Mouse (Mus musculus) limb, embryonic 13.5 days (tissue): ENCODE measurements around the gene Ap1g2. TPM values are rescaled to one million over a fixed set of nuclear protein-coding genes. Genes with fewer than 3 reads are reported as not detected.
A peak's percentile ranks its signal among the peaks of the same experiment; 100 is the strongest.

ENCODE experiments used
- ATAC-seq: fragments of 200-750 bp; cut with Nextera tagmentation; 2 replicates; pipeline ENCODE4 v1.8.0; 2017; ENCODE audit warnings: low read depth, moderate number of reproducible peaks, moderate TSS enrichment; ENCODE audit not compliant: low FRiP score
- H3K27ac ChIP-seq: fragments of 300-500 bp; sonication (generic); 2 replicates; pipeline ENCODE4 v1.5.1; 2015; ENCODE audit warnings: inconsistent platforms, mild to moderate bottlenecking, moderate library complexity
- H3K27me3 ChIP-seq: fragments of 300-500 bp; sonication (generic); 2 replicates; pipeline ENCODE4 v1.6.1; 2015; ENCODE audit warnings: mild to moderate bottlenecking, inconsistent platforms
- H3K36me3 ChIP-seq: fragments of 300-500 bp; sonication (generic); 2 replicates; pipeline ENCODE4 v1.6.1; 2015; ENCODE audit warnings: inconsistent platforms, mild to moderate bottlenecking, moderate library complexity
- H3K4me1 ChIP-seq: fragments of 300-500 bp; sonication (generic); 2 replicates; pipeline ENCODE4 v1.6.1; 2015; ENCODE audit warnings: inconsistent platforms
- H3K4me2 ChIP-seq: fragments of 300-500 bp; sonication (generic); replicated peaks from 2 replicates; pipeline ENCODE4 v1.6.1; 2015; ENCODE audit warnings: inconsistent platforms, mild to moderate bottlenecking, moderate library complexity
- H3K4me3 ChIP-seq: fragments of 300-500 bp; sonication (generic); 2 replicates; pipeline ENCODE4 v1.5.1; 2015; ENCODE audit warnings: moderate library complexity, mild to moderate bottlenecking, inconsistent platforms
- H3K9ac ChIP-seq: fragments of 300-500 bp; sonication (generic); 2 replicates; pipeline ENCODE4 v1.6.1; 2015; ENCODE audit warnings: mild to moderate bottlenecking, inconsistent platforms
- H3K9me3 ChIP-seq: fragments of 300-500 bp; sonication (generic); 2 replicates; pipeline ENCODE4 v1.6.1; 2016; ENCODE audit warnings: inconsistent platforms
- WGBS: fragments of 180-500 bp; shearing (Covaris S2); methylation state at CpG from one replicate; pipeline ENCODE4 v1.1.7; 2015; 5-methylcytosine and 5-hydroxymethylcytosine counted together
- polyA plus RNA-seq: library from polyadenylated mRNA; unstranded; fragments of >200 nt; fragmentation: Nextera tagmentation; extraction: Ambion mirVana; gene quantifications from 2 replicates; pipeline ENCODE4 v1.2.1, GENCODE M21; 2015

Gene Ap1g2
- polyA plus RNA-seq, 1 experiment from 2014 or later, result 13.7 TPM

- Histone ChIP-seq H3K36me3 (no peaks in the 10 kb centered on the region), H3K4me2 (peak overlapping the region; percentile 48), H3K27me3 (peaks cover 10% of the 10 kb centered on the region), H3K9ac (0 out of 2 replicates have a peak overlapping the region, but pooled peaks have one; percentile 31), H3K9me3 (no peaks in the 10 kb centered on the region), H3K4me1 (peaks cover 13% of the 10 kb centered on the region), H3K4me3 (0 out of 2 replicates have a peak overlapping the region, but pooled peaks have one; percentile 2), H3K27ac (0 out of 2 replicates have a peak overlapping the region, but pooled peaks have one; percentile 16)
- WGBS, result 25% methylated on average over 8 of the region's 8 CpGs
- no peak; the same call in 1 of the 2 replicates for ATAC-seq
Observed at GRCm38 (mm10) chr14:55122359-55122758, 16.0 kb upstream of the Ap1g2 start.

GRCm38 (mm10) chr14:55121947-55122346, 15.6 kb upstream of the Ap1g2 start:
- 0 out of 2 replicates have a peak overlapping the region, but pooled peaks have one; percentile 31 for H3K9ac ChIP-seq
- ATAC-seq, result peak; percentile 80
- H3K4me1 ChIP-seq, result peaks cover 15% of the 10 kb centered on the region
- 0 out of 2 replicates have a peak overlapping the region, but pooled peaks have one; percentile 16 for H3K27ac ChIP-seq
- H3K9me3 ChIP-seq, result no peaks in the 10 kb centered on the region
- H3K36me3 ChIP-seq, result no peaks in the 10 kb centered on the region
- H3K4me3 ChIP-seq, result 0 out of 2 replicates have a peak overlapping the region, but pooled peaks have one; percentile 2
- peak overlapping the region; percentile 48 for H3K4me2 ChIP-seq
- peaks cover 14% of the 10 kb centered on the region for H3K27me3 ChIP-seq
- 5% methylated on average over 5 of the region's 5 CpGs for WGBS

DNA sequence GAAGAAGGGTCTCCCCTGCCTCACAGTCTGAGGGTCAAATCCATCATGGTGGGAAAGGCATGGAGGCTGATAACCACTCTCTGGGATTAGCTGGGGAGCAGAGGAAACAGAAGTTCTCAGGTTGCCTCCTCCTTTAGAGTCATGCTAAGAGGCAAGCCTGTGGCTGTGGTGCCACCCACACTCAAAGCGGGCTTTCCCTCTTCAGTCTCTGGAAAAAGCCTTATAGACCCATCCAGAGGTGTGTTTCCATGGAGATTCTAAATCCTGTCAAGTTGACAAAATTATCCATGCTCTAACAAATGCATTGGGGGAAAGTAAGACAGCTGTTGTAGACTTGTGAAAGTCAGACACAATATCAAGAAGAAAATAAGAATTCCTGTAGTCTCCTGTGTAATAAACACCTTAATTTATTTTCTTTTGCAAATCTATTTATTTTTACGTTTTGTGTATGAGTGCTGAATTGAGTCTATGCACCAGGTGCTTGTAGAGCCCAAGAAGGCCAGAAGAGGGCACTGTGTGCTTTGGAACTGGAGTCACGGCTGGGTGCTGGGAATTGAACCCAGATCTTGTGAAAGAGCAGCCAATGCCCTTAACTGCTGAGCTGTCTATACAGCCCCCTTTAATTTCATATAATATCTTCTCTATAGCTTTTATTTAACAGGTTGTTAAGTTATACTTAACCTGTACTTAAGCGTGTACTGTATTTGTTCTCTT, 13.2 kb upstream of the Ap1g2 start:
- no peak overlapping the region for H3K27ac ChIP-seq
- no peak overlapping the region for H3K4me3 ChIP-seq
- H3K4me2 ChIP-seq, result no peak overlapping the region
- no peaks in the 10 kb centered on the region for H3K9me3 ChIP-seq
- peaks cover 38% of the 10 kb centered on the region for H3K27me3 ChIP-seq
- H3K36me3 ChIP-seq, result no peaks in the 10 kb centered on the region
- WGBS, result 75% methylated on average over 4 of the region's 4 CpGs
- no peak overlapping the region for H3K9ac ChIP-seq
- peaks cover 35% of the 10 kb centered on the region for H3K4me1 ChIP-seq
- no peak for ATAC-seq

- no peaks in the 10 kb centered on the region for H3K9me3 ChIP-seq
Observed at GRCm38 (mm10) chr14:55118852-55119251, 12.5 kb upstream of the Ap1g2 start.

GRCm38 (mm10) chr14:55116425-55117200, 10.2 kb upstream of the Ap1g2 start, which contains the start of gene Jph4:
Gene Jph4 (minus strand): TSS chr14:55116935.
- WGBS, result 3% methylated on average over 21 of the region's 21 CpGs
- no peak for ATAC-seq
- Histone ChIP-seq H3K4me3 (peak within 1 kb of the TSS; percentile 68), H3K36me3 (no peaks in the 10 kb centered on the region), H3K4me1 (peaks cover 32% of the 10 kb centered on the region), H3K27me3 (peaks cover 66% of the 10 kb centered on the region), H3K27ac (no peak within 1 kb of the TSS), H3K9me3 (no peaks in the 10 kb centered on the region), H3K9ac (peak within 1 kb of the TSS; percentile 45), H3K4me2 (peak within 1 kb of the TSS; percentile 100)

More at GRCm38 (mm10) chr14:55118852-55119251, 12.5 kb upstream of the Ap1g2 start:
- 79% methylated on average over 4 of the region's 4 CpGs for WGBS
- H3K27me3 ChIP-seq, result peaks cover 45% of the 10 kb centered on the region
- peaks cover 42% of the 10 kb centered on the region for H3K4me1 ChIP-seq
- no peaks in the 10 kb centered on the region for H3K36me3 ChIP-seq
- H3K4me3 ChIP-seq, result no peak overlapping the region
- H3K27ac ChIP-seq, result no peak overlapping the region
- H3K9ac ChIP-seq, result no peak overlapping the region
- H3K4me2 ChIP-seq, result no peak overlapping the region
- no peak for ATAC-seq

GRCm38 (mm10) chr14:55115846-55116245, 9.5 kb upstream of the Ap1g2 start:
- peaks cover 32% of the 10 kb centered on the region for H3K4me1 ChIP-seq
- H3K27ac ChIP-seq, result no peak overlapping the region
- H3K4me3 ChIP-seq, result peak overlapping the region; percentile 68
- peaks cover 74% of the 10 kb centered on the region for H3K27me3 ChIP-seq
- WGBS, result 0% methylated on average over 8 of the region's 8 CpGs
- ATAC-seq, result no peak
- H3K9ac ChIP-seq, result peak overlapping the region; percentile 45
- peak overlapping the region; percentile 100 for H3K4me2 ChIP-seq
- no peaks in the 10 kb centered on the region for H3K9me3 ChIP-seq
- no peaks in the 10 kb centered on the region for H3K36me3 ChIP-seq

DNA sequence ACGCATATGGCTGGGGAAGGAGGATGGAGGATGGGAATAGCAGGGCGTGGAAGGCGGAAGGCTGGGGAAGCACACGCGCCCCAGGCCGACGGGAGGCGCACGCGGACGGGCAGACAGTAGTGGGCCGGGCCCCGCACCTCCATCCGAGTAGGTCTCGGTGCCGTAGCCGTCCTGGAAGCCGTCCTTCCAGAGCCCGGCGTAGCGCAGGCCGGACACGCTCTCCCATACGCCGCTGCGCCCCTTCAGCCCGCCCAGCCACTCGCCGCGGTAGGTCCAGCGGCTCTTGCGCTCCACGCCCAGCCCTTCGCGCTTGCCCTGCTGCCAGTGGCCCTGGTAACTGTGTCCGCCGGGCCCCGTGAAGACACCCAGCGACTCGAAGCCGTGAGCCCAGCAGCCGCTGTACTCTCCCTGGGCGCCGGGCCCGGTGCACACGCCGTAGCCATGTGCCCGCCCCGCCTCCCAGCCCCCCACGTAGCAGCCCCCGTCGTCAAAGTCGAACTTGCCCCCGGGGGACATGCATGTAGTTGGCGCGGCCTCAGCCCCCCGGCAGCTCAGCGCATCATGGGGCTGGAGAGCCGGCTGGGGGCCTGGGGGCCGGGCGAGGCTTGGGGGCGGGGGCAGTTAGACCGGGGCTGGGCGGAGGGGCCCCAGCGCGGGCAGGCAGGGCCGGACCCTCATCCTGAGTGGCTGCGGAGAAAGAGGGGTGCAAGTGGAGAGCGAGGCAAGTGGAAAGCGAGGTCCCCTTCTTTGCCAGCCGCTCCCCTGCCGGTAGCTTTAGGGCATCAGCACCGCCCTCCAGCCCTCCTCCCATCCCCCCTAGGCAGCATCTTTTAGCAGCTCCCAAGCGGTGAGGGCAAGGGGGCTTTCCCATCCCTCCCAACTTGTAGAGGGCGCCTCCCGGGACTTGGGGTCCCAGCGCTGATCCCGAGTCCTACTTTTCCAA, 8.6 kb upstream of the Ap1g2 start:
- Histone ChIP-seq H3K4me2 (peak overlapping the region; percentile 100), H3K9me3 (no peaks in the 10 kb centered on the region), H3K36me3 (no peaks in the 10 kb centered on the region), H3K27me3 (peaks cover 82% of the 10 kb centered on the region), H3K27ac (no peak overlapping the region), H3K9ac (peak overlapping the region; percentile 73), H3K4me3 (peak overlapping the region; percentile 68), H3K4me1 (peaks cover 32% of the 10 kb centered on the region)
- peak; percentile 55; the same call in 1 of the 2 replicates for ATAC-seq
- under 1% methylated on average over 65 of the region's 78 CpGs for WGBS

- WGBS, result 8% methylated on average over 26 of the region's 26 CpGs
- H3K27me3 ChIP-seq, result peaks cover 91% of the 10 kb centered on the region
Observed at GRCm38 (mm10) chr14:55113975-55114645, 7.7 kb upstream of the Ap1g2 start.

DNA sequence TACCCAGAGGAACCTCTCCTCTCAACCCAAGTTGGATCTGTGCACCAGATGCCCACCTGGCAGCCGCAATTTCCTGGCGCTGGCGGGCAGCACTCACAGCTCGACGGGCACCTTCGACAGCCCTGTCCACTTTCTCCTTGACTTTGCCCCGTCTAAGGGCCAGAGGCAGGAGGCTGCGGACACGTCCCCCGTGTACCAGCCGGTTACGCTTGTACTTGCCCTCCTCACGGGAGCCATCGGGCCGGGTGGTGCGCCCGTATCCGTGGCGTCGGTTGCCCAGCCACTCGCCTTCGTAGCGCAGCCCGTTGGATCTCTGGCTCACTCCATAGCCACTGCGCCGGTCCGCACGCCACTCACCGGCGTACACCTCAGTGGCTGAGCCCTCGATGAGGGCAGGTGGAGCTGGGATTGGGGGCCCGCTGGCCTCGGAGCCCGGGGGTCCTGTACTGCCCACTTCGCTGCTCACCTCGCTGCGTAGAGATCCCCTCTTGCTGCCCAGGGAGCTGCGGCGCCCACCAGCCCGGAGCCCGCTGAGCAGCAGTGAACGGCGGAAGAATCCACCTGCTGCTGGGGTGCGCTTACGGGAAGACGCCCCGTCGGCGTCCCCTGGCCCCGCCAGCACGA, 7.1 kb upstream of the Ap1g2 start:
- peaks cover 94% of the 10 kb centered on the region for H3K27me3 ChIP-seq
- WGBS, result 70% methylated on average over 51 of the region's 51 CpGs
- no peak overlapping the region for H3K4me3 ChIP-seq
- no peak overlapping the region for H3K27ac ChIP-seq
- H3K36me3 ChIP-seq, result no peaks in the 10 kb centered on the region
- no peak overlapping the region; the same call in 1 of the 2 replicates for H3K9ac ChIP-seq
- peak overlapping the region; percentile 100 for H3K4me2 ChIP-seq
- ATAC-seq, result no peak
- H3K9me3 ChIP-seq, result no peaks in the 10 kb centered on the region
- H3K4me1 ChIP-seq, result peaks cover 45% of the 10 kb centered on the region

More at GRCm38 (mm10) chr14:55113975-55114645, 7.7 kb upstream of the Ap1g2 start:
- Histone ChIP-seq H3K27ac (no peak overlapping the region), H3K4me2 (peak overlapping the region; percentile 100), H3K36me3 (no peaks in the 10 kb centered on the region), H3K4me1 (peaks cover 40% of the 10 kb centered on the region), H3K9ac (peak overlapping the region; percentile 73), H3K9me3 (no peaks in the 10 kb centered on the region), H3K4me3 (peak overlapping the region; percentile 68)
- no peak for ATAC-seq

DNA sequence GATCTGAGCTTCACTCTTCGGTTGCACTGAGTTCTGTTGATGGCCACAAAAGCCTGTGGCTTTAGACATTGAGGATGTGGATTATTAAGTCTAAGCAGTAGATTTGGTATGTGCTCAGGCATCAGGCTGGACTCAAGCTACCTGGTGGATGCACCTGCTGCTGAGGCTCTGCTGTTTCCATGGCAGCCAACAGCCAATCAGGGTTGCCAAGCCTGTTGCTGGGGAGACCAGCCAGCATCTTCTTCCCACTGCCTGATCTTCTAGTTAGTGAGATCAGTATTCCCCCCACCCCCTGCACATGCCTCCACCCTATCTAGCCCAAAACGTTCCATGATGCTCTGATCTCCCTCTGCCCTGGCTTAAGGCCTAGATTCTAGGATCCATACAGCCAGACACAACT, 5.3 kb upstream of the Ap1g2 start:
- peaks cover 45% of the 10 kb centered on the region for H3K4me1 ChIP-seq
- no peaks in the 10 kb centered on the region for H3K9me3 ChIP-seq
- H3K4me2 ChIP-seq, result no peak overlapping the region
- peaks cover 91% of the 10 kb centered on the region for H3K27me3 ChIP-seq
- no peak overlapping the region for H3K4me3 ChIP-seq
- 69% methylated on average over 2 of the region's 2 CpGs for WGBS
- H3K36me3 ChIP-seq, result no peaks in the 10 kb centered on the region
- no peak overlapping the region for H3K27ac ChIP-seq
- H3K9ac ChIP-seq, result no peak overlapping the region
- no peak for ATAC-seq
